Mouse (Mus musculus): ENCODE results near the gene Vash2. TPM values are rescaled to one million over a fixed set of nuclear protein-coding genes. Genes with fewer than 3 reads are reported as not detected.
A peak's percentile ranks its signal among the peaks of the same experiment; 100 is the strongest.

Gene Vash2
- polyA plus RNA-seq, 1 experiment from 2014 or later: 40.6 TPM

DNA sequence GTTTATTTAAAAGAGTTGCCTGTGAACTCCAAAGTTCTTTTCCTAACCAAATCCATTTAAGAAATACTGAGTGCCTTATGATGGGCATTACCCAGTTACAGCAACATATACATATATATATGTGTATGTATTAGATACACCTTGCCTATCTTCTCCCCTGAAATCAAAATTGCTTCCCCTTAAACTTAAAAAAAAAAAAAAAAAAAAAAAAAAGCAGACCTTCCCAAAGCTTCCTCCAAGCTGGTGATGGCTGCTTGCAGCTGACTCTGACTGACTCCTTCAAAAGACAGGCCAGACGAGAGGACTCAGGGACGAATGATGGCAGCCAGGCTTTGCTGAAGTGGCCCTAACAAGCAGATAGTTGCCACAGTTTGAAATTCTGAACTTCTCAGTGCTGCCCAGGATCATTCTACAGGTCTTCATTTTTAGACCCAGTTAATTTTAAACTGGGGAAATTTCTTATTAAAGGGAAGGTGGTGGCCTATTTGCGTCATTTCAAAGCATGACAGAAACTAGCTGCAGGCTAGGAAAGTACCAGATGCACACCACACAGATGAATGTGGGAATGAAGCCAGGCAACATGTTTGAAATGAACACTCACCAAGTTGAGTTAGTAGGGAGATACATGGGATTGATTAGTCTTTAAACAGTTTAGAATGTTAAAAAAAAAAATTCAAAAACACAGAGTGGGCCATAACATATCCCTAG lies 41.3 kb upstream of the Vash2 start:
- Histone ChIP-seq H3K27me3 (ENCODE audit: insufficient read depth, low read length) (no peaks in the 10 kb centered on the region), H3K4me3 (ENCODE audit: low read depth, low read length) (no peak overlapping the region), H3K27ac (ENCODE audit: low read depth) (no peak overlapping the region), H3K9ac (no peak overlapping the region), H3K9me3 (ENCODE audit: low read depth, low read length) (no peaks in the 10 kb centered on the region), H3K4me1 (ENCODE audit: insufficient read depth) (peaks cover 8% of the 10 kb centered on the region), H3K36me3 (ENCODE audit: insufficient read depth) (0 out of 2 replicates have a peak, but pooled peaks cover 7% of the 10 kb centered on the region), H3K4me2 (no peak overlapping the region)
- 85% methylated on average over 3 of the region's 3 CpGs for WGBS
- no peak for TF ChIP-seq CTCF (IDR thresholded peaks at IDR 0.05; ENCODE audit: low read depth)
- DNase-seq: no peak
- no peak for ATAC-seq (ENCODE audit: insufficient read depth)

DNA sequence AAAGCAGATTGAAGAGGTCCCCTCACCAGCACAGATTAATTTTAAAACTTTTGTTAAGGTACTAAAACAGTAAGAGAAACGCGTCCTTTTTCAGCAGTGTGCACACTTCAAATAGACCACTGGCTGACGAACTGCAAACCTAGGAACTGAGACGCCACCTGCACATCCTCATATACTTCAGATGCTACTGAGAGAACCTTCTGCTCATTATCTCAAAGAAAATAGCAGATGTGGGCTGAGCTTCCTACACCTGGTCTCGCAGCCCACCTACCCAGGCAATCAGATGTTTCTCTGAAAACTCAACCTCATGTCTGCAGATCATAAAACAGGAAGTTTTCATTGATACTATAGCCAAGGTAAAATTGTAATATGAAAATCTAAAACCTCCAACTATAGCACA lies 40.7 kb upstream of the Vash2 start:
- Histone ChIP-seq H3K4me1 (ENCODE audit: insufficient read depth) (peaks cover 2% of the 10 kb centered on the region), H3K27me3 (ENCODE audit: insufficient read depth, low read length) (no peaks in the 10 kb centered on the region), H3K36me3 (ENCODE audit: insufficient read depth) (0 out of 2 replicates have a peak, but pooled peaks cover 13% of the 10 kb centered on the region), H3K9me3 (ENCODE audit: low read depth, low read length) (no peaks in the 10 kb centered on the region), H3K27ac (ENCODE audit: low read depth) (no peak overlapping the region), H3K9ac (no peak overlapping the region), H3K4me2 (no peak overlapping the region), H3K4me3 (ENCODE audit: low read depth, low read length) (no peak overlapping the region)
- no peak for TF ChIP-seq CTCF (IDR thresholded peaks at IDR 0.05; ENCODE audit: low read depth)
- no peak for ATAC-seq (ENCODE audit: insufficient read depth)
- DNase-seq: no peak
- WGBS: 90% methylated on average over 5 of the region's 5 CpGs

DNA sequence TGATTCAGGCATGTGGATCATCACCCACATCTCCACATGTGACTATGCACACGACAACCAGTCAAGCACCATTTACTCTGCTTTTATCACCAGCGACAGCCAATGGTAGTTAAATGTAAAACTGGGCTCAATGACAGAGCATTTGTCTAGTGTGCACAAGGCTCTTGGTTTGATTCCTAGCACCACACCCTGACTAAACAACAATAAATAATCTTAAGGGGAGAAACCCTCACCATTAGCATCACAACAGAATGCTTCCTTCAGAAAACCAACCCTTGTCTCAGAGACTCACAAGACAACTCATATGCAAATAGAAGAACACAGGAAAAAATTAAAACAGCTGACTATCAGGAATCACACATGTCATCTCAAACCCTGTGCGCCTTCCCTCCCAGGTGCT lies 35.2 kb upstream of the Vash2 start:
- ATAC-seq (ENCODE audit: insufficient read depth) (no peak), DNase-seq (no peak)
- Histone ChIP-seq H3K27me3 (ENCODE audit: insufficient read depth, low read length) (no peaks in the 10 kb centered on the region), H3K4me2 (no peak overlapping the region), H3K4me3 (ENCODE audit: low read depth, low read length) (no peak overlapping the region), H3K4me1 (ENCODE audit: insufficient read depth) (no peaks in the 10 kb centered on the region), H3K9me3 (ENCODE audit: low read depth, low read length) (no peaks in the 10 kb centered on the region), H3K9ac (no peak overlapping the region), H3K36me3 (ENCODE audit: insufficient read depth) (peaks cover 41% of the 10 kb centered on the region; the same call in 1 of the 2 replicates), H3K27ac (ENCODE audit: low read depth) (no peak overlapping the region)
- TF ChIP-seq CTCF (IDR thresholded peaks at IDR 0.05; ENCODE audit: low read depth): no peak
- 93% methylated on average over 3 of the region's 3 CpGs for WGBS

DNA sequence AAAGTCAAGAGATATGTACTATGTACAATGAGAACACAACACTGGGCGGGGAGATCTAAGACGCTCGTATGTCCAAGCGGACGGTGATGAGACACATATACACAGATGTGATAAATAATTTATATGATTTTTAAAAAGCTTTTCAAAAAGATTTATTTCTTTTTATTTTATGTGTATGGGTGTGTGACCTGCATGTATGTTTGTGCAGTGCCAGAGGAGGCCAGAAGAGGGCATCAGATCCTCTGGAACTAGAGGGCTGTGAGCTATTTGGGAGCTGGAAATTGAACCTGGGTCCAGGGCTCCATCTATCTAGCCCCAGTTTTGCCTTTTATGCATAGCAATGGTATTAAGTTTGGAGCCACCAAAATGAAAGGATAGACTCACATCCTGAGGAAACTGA lies 29.6 kb upstream of the Vash2 start:
- Histone ChIP-seq H3K4me2 (no peak overlapping the region), H3K27ac (ENCODE audit: low read depth) (no peak overlapping the region), H3K27me3 (ENCODE audit: insufficient read depth, low read length) (no peaks in the 10 kb centered on the region), H3K4me1 (ENCODE audit: insufficient read depth) (no peaks in the 10 kb centered on the region), H3K36me3 (ENCODE audit: insufficient read depth) (peaks cover 53% of the 10 kb centered on the region), H3K9ac (no peak overlapping the region), H3K4me3 (ENCODE audit: low read depth, low read length) (no peak overlapping the region), H3K9me3 (ENCODE audit: low read depth, low read length) (no peaks in the 10 kb centered on the region)
- DNase-seq: no peak
- TF ChIP-seq CTCF (IDR thresholded peaks at IDR 0.05; ENCODE audit: low read depth): peak; percentile 36
- WGBS: 95% methylated on average over 5 of the region's 5 CpGs
- ATAC-seq (ENCODE audit: insufficient read depth): no peak

DNA sequence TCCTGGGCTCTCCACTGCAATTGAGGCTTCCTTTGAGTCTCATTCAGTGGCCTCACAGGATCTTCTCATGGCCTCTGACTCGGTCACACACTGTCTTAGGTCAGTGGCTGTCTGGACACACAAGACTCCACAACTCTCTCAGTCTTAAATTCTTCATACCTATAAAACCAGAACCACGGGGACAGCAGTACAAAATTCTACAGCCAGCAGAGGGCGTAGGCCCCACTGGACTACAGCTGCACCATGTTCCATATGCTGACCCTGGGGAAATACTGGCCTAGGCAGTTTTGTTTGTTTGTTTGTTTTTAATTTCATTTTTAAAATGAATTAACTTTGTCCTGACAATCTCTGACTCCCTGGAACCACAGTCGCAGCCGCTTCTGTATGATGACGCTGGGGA lies 23.1 kb upstream of the Vash2 start:
- Histone ChIP-seq H3K4me1 (ENCODE audit: insufficient read depth) (no peaks in the 10 kb centered on the region), H3K27me3 (ENCODE audit: insufficient read depth, low read length) (no peaks in the 10 kb centered on the region), H3K9ac (no peak overlapping the region), H3K27ac (ENCODE audit: low read depth) (no peak overlapping the region), H3K36me3 (ENCODE audit: insufficient read depth) (peaks cover 13% of the 10 kb centered on the region; the same call in 1 of the 2 replicates), H3K9me3 (ENCODE audit: low read depth, low read length) (0 out of 2 replicates have a peak, but pooled peaks cover 4% of the 10 kb centered on the region), H3K4me3 (ENCODE audit: low read depth, low read length) (no peak overlapping the region), H3K4me2 (no peak overlapping the region)
- TF ChIP-seq CTCF (IDR thresholded peaks at IDR 0.05; ENCODE audit: low read depth): peak; percentile 52
- ATAC-seq (ENCODE audit: insufficient read depth) (no peak), DNase-seq (peak; percentile 58)
- 56% methylated on average over 6 of the region's 6 CpGs for WGBS

DNA sequence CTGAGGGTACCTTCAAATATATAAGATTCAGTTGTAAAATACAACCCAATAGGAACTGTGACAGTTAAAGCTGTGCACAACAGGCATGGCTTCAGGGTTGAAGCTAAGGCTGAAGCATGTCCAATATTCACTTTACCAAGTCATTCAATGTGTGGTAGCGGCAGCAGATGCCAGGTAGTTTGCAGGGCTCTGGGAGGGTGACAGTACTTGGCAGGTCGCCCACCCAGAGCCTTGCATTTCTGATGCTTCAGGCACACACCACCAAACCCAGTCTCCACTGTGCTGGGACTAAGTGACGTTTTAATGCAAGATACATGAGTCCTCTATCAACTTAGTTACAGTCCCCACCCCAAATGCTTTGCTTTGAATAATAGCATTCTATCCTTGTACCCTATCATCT lies 21.6 kb upstream of the Vash2 start:
- H3K27me3 ChIP-seq (ENCODE audit: insufficient read depth, low read length): no peaks in the 10 kb centered on the region
- WGBS: 77% methylated on average over 3 of the region's 3 CpGs
- H3K27ac ChIP-seq (ENCODE audit: low read depth): no peak overlapping the region
- H3K4me1 ChIP-seq (ENCODE audit: insufficient read depth): no peaks in the 10 kb centered on the region
- H3K4me3 ChIP-seq (ENCODE audit: low read depth, low read length): no peak overlapping the region
- no peak overlapping the region for H3K9ac ChIP-seq
- H3K4me2 ChIP-seq: no peak overlapping the region
- H3K9me3 ChIP-seq (ENCODE audit: low read depth, low read length): 0 out of 2 replicates have a peak, but pooled peaks cover 4% of the 10 kb centered on the region
- peaks cover 10% of the 10 kb centered on the region; the same call in 1 of the 2 replicates for H3K36me3 ChIP-seq (ENCODE audit: insufficient read depth)
- TF ChIP-seq CTCF (IDR thresholded peaks at IDR 0.05; ENCODE audit: low read depth): no peak
- DNase-seq (no peak), ATAC-seq (ENCODE audit: insufficient read depth) (no peak)

DNA sequence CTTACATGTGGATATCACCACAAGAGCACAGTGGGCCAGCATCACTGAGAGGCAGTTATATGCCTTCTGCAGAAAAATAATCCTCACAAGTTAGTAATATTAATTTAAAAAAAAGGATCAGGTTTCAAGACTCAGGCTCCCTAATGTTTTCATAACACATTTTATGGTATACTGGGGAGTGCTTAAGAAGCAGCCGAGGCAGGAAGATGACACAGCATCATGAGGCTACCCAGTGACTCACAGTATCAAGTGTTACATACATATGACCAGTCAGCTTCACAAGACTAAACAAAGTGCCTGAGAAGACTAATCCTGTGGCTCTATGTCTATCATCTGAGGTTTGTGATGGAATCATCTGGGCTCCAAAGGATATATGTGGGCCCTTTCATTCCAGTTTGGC lies 18.9 kb upstream of the Vash2 start:
- no peaks in the 10 kb centered on the region for H3K27me3 ChIP-seq (ENCODE audit: insufficient read depth, low read length)
- 58% methylated on average over 1 of the region's 1 CpGs for WGBS
- H3K27ac ChIP-seq (ENCODE audit: low read depth): no peak overlapping the region
- H3K4me3 ChIP-seq (ENCODE audit: low read depth, low read length): no peak overlapping the region
- no peaks in the 10 kb centered on the region for H3K4me1 ChIP-seq (ENCODE audit: insufficient read depth)
- H3K4me2 ChIP-seq: no peak overlapping the region
- H3K36me3 ChIP-seq (ENCODE audit: insufficient read depth): no peaks in the 10 kb centered on the region
- no peak for DNase-seq
- no peak for ATAC-seq (ENCODE audit: insufficient read depth)
- H3K9me3 ChIP-seq (ENCODE audit: low read depth, low read length): 0 out of 2 replicates have a peak, but pooled peaks cover 4% of the 10 kb centered on the region
- H3K9ac ChIP-seq: no peak overlapping the region
- no peak for TF ChIP-seq CTCF (IDR thresholded peaks at IDR 0.05; ENCODE audit: low read depth)
